ENCODE assay signal across 21 mouse cellular contexts in the genomic region with DNA sequence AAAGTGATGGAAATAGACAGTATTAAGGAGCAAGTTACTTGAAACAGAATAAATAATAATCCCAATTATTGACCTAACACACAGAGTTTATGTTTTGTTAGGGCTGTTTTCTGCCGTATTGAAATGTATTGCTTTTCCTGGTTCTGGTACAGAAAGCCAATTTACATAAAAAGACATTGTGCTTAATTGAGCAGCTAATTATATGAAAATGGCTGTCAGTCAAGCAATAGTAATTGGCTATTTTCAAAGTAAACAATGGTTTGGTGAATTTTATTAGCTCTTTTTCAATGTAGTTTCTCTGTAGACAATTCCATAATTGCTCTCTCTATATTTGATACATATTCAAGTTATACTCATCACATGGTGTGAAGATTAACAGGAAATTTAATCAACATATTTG.
"Had no signal": no experiment of that assay in that cellular context is flagged by ENCODE, and none has a peak within 500 bp of the region (broad histone marks: within the 10 kb centered on the region; RNA-seq: fewer than 3 reads in every experiment).

No protein-coding gene starts in this region.

- ATAC-seq: midbrain, embryonic 15.5 days had no signal

- H3K4me1 ChIP-seq: limb, embryonic 10.5 days; limb, embryonic 13.5 days; liver, embryonic 13.5 days; midbrain, embryonic 12.5 days; midbrain, embryonic 15.5 days; neural tube, embryonic 13.5 days had no signal

- H3K9me3 ChIP-seq: limb, embryonic 10.5 days; limb, embryonic 13.5 days; liver, embryonic 13.5 days; midbrain, embryonic 12.5 days; midbrain, embryonic 15.5 days; neural tube, embryonic 13.5 days had no signal

- H3K9ac ChIP-seq: limb, embryonic 13.5 days; liver, embryonic 13.5 days; midbrain, embryonic 12.5 days; midbrain, embryonic 15.5 days; neural tube, embryonic 13.5 days had no signal

- DNase-seq: kidney, adult 18-20 months; kidney, adult 9 months; kidney, postnatal 25 days; layer of hippocampus, adult 9-11 months; liver; liver, embryonic 13.5 days; lung, adult 2 months; lung, postnatal 14 days; lung, postnatal 4 days; right cerebral cortex, postnatal 25 days; spleen, adult 18-20 months; thymus, adult 18-20 months; thymus, postnatal 36 days had no signal

- H3K4me3 ChIP-seq: layer of hippocampus, adult 2 months; limb, embryonic 10.5 days; limb, embryonic 13.5 days; liver, embryonic 13.5 days; midbrain, embryonic 12.5 days; midbrain, embryonic 15.5 days; myocyte; neural tube, embryonic 13.5 days had no signal

- H3K27ac ChIP-seq: kidney, postnatal 0 days; layer of hippocampus, adult 2 months; limb, embryonic 10.5 days; limb, embryonic 13.5 days; liver, embryonic 13.5 days; midbrain, embryonic 12.5 days; midbrain, embryonic 15.5 days; neural tube, embryonic 13.5 days had no signal

- H3K4me2 ChIP-seq: limb, embryonic 13.5 days; liver, embryonic 13.5 days; midbrain, embryonic 12.5 days; midbrain, embryonic 15.5 days; neural tube, embryonic 13.5 days had no signal

- H3K27me3 ChIP-seq: limb, embryonic 13.5 days; liver, embryonic 13.5 days; midbrain, embryonic 12.5 days; midbrain, embryonic 15.5 days; neural tube, embryonic 13.5 days had no signal

- H3K36me3 ChIP-seq: limb, embryonic 10.5 days; limb, embryonic 13.5 days; liver, embryonic 13.5 days; midbrain, embryonic 12.5 days; midbrain, embryonic 15.5 days; neural tube, embryonic 13.5 days had no signal
